Mouse (Mus musculus) heart, embryonic 11.5 days (tissue): ENCODE data around the gene Arhgap23. TPM values are rescaled to one million over a fixed set of nuclear protein-coding genes. Genes with fewer than 3 reads are reported as not detected.

ENCODE experiments used
- ATAC-seq: fragments of 200-750 bp; cut with Nextera tagmentation; replicated peaks from 2 replicates; pipeline ENCODE4 v1.8.0; 2017; ENCODE audit warnings: moderate library complexity; ENCODE audit not compliant: insufficient number of reproducible peaks, low FRiP score, low TSS enrichment
- H3K27ac ChIP-seq: fragments of 300-500 bp; sonication (generic); 2 replicates; pipeline ENCODE4 v1.5.1; 2014; ENCODE audit warnings: mild to moderate bottlenecking, low read depth, low read length
- H3K27me3 ChIP-seq: fragments of 300-500 bp; sonication (generic); 2 replicates; pipeline ENCODE4 v1.6.1; 2014; ENCODE audit warnings: mild to moderate bottlenecking, low read length, mixed read lengths; ENCODE audit not compliant: control insufficient read depth, insufficient read depth
- H3K36me3 ChIP-seq: fragments of 300-500 bp; sonication (generic); 2 replicates; pipeline ENCODE4 v1.6.1; 2014; ENCODE audit warnings: mild to moderate bottlenecking, low read length, moderate library complexity, mixed read lengths; ENCODE audit not compliant: control insufficient read depth, insufficient read depth
- H3K4me1 ChIP-seq: fragments of 300-500 bp; sonication (generic); 2 replicates; pipeline ENCODE4 v1.6.1; 2014; ENCODE audit warnings: low read length; ENCODE audit not compliant: control insufficient read depth, insufficient read depth
- H3K4me2 ChIP-seq: fragments of 300-500 bp; sonication (generic); 2 replicates; pipeline ENCODE4 v1.6.1; 2014; ENCODE audit warnings: mild to moderate bottlenecking, moderate library complexity
- H3K4me3 ChIP-seq: fragments of 300-500 bp; sonication (generic); 2 replicates; pipeline ENCODE4 v1.5.1; 2014; ENCODE audit warnings: low read depth, low read length
- H3K9ac ChIP-seq: fragments of 300-500 bp; sonication (generic); 2 replicates; pipeline ENCODE4 v1.6.1; 2014; ENCODE audit warnings: mild to moderate bottlenecking, low read depth, low read length, moderate library complexity
- H3K9me3 ChIP-seq: fragments of 300-500 bp; sonication (generic); replicated peaks from 2 replicates; pipeline ENCODE4 v1.6.1; 2016; ENCODE audit warnings: low read length; ENCODE audit not compliant: control insufficient read depth
- WGBS: fragments of 180-500 bp; shearing (Covaris S2); extraction: QIAGEN DNeasy Blood & Tissue Kit; methylation state at CpG from one replicate; pipeline ENCODE4 v1.1.7; 2014; ENCODE audit not compliant: insufficient replicate concordance; 5-methylcytosine and 5-hydroxymethylcytosine counted together
- polyA plus RNA-seq: library from polyadenylated mRNA; unstranded; fragments of >200 nt; fragmentation: Nextera tagmentation; extraction: Ambion mirVana; gene quantifications from 2 replicates; pipeline ENCODE4 v1.2.1, GENCODE M21; 2014

The Arhgap23 gene
- polyA plus RNA-seq, 1 experiment from 2014 or later, result 8.3 TPM

GRCm38 (mm10) chr11:97548757-97549156 is 133.4 kb downstream of the Arhgap23 start:
- ATAC-seq, result no peak
- H3K4me1 ChIP-seq, result peaks cover 14% of the 10 kb centered on the region
- no peaks in the 10 kb centered on the region for H3K36me3 ChIP-seq
- H3K9ac ChIP-seq, result no peak overlapping the region
- H3K9me3 ChIP-seq, result no peaks in the 10 kb centered on the region
- no peak overlapping the region for H3K27ac ChIP-seq
- H3K27me3 ChIP-seq, result peaks cover 94% of the 10 kb centered on the region
- WGBS, result 25% methylated on average over 8 of the region's 8 CpGs
- no peak overlapping the region for H3K4me3 ChIP-seq
- H3K4me2 ChIP-seq, result no peak overlapping the region

Other genes starting within 250 kb of the Arhgap23 start
- gene Kpnb1, start 227.7 kb upstream of the Arhgap23 start, polyA plus RNA-seq, result 61.2 and 63.6 TPM in 2 replicates
- 78.0 and 79.8 TPM in 2 replicates for gene Npepps, start 134.9 kb upstream of the Arhgap23 start, polyA plus RNA-seq
- 64.2 and 70.3 TPM in 2 replicates for gene Mrpl45, start 99.8 kb upstream of the Arhgap23 start, polyA plus RNA-seq
- gene Gpr179, start 63.5 kb upstream of the Arhgap23 start, polyA plus RNA-seq, result 0.01 TPM in 1 of 2 replicates, not detected in the other
- 2.2 and 2.9 TPM in 2 replicates for gene Socs7, start 53.0 kb upstream of the Arhgap23 start, polyA plus RNA-seq
- gene 4933428G20Rik, start 84.8 kb downstream of the Arhgap23 start, polyA plus RNA-seq, result 0.11 TPM in 1 of 2 replicates, not detected in the other
- 0.06 and 0.23 TPM in 2 replicates for gene Srcin1, start 160.7 kb downstream of the Arhgap23 start, polyA plus RNA-seq
- gene Epop, start 214.2 kb downstream of the Arhgap23 start, polyA plus RNA-seq, result 1.4 and 1.5 TPM in 2 replicates
- gene Mllt6, start 247.9 kb downstream of the Arhgap23 start, polyA plus RNA-seq, result 2.9 and 3.3 TPM in 2 replicates